Mouse (Mus musculus) liver, adult 2 months (tissue): ENCODE measurements at regions not wholly inside any gene's neighbourhood (a gene's known extent, or its start where the extent isn't known, plus 50 kb on each side); places are given as distances from the start of the nearest gene placed in this dataset.

Source experiments
- DNase-seq: peaks from one replicate; pipeline ENCODE4 v3.0.0-alpha.2; 2011; ENCODE audit warnings: low read depth, low spot score; ENCODE audit errors: extremely low read depth
- H3K27ac ChIP-seq: fragments of 200-500 bp; replicated peaks from 2 replicates; pipeline ENCODE4 v1.5.1; 2012; ENCODE audit warnings: low read depth, mild to moderate bottlenecking, control low read depth, inconsistent platforms, low read length; ENCODE audit not compliant: insufficient read depth
- H3K27me3 ChIP-seq: fragments of 200-500 bp; 2 replicates; pipeline ENCODE4 v1.6.1; 2012; ENCODE audit warnings: mild to moderate bottlenecking, moderate library complexity, low read length, inconsistent platforms; ENCODE audit not compliant: control insufficient read depth, insufficient read depth
- H3K36me3 ChIP-seq: fragments of 200-500 bp; 2 replicates; pipeline ENCODE4 v1.6.1; 2012; ENCODE audit warnings: low read length, inconsistent platforms; ENCODE audit not compliant: control insufficient read depth, insufficient read depth
- H3K4me1 ChIP-seq: fragments of 200-500 bp; 2 replicates; pipeline ENCODE4 v1.6.1; 2011; ENCODE audit warnings: low read length; ENCODE audit not compliant: control insufficient read depth, insufficient read depth
- H3K4me3 ChIP-seq: fragments of 200-500 bp; 2 replicates; pipeline ENCODE4 v1.5.1; 2011; ENCODE audit warnings: low read depth, mild to moderate bottlenecking, control low read depth, low read length, moderate library complexity; ENCODE audit not compliant: insufficient read depth
- H3K79me2 ChIP-seq: fragments of 200-500 bp; 2 replicates; pipeline ENCODE4 v1.6.1; 2012; ENCODE audit warnings: inconsistent platforms, mild to moderate bottlenecking, low read length, moderate library complexity; ENCODE audit not compliant: control insufficient read depth, insufficient read depth
- H3K9ac ChIP-seq: fragments of 200-500 bp; 2 replicates; pipeline ENCODE4 v1.6.1; 2012; ENCODE audit warnings: low read depth, mild to moderate bottlenecking, control low read depth, inconsistent platforms, low read length
- CTCF ChIP-seq: fragments of 200-500 bp; IDR thresholded peaks from 2 replicates; pipeline ENCODE4 v1.5.1; 2011; ENCODE audit warnings: low read depth, low read length, control low read depth
- POLR2A ChIP-seq: fragments of 200-500 bp; IDR thresholded peaks from 2 replicates; pipeline ENCODE4 v1.6.1; 2011; ENCODE audit warnings: low read length, control low read depth; ENCODE audit not compliant: insufficient read depth; ENCODE audit errors: extremely low read depth
- WGBS: fragments of 180-500 bp; shearing (Covaris S2); methylation state at CpG from one replicate; pipeline ENCODE4 v1.1.7; 2018; 5-methylcytosine and 5-hydroxymethylcytosine counted together

DNA sequence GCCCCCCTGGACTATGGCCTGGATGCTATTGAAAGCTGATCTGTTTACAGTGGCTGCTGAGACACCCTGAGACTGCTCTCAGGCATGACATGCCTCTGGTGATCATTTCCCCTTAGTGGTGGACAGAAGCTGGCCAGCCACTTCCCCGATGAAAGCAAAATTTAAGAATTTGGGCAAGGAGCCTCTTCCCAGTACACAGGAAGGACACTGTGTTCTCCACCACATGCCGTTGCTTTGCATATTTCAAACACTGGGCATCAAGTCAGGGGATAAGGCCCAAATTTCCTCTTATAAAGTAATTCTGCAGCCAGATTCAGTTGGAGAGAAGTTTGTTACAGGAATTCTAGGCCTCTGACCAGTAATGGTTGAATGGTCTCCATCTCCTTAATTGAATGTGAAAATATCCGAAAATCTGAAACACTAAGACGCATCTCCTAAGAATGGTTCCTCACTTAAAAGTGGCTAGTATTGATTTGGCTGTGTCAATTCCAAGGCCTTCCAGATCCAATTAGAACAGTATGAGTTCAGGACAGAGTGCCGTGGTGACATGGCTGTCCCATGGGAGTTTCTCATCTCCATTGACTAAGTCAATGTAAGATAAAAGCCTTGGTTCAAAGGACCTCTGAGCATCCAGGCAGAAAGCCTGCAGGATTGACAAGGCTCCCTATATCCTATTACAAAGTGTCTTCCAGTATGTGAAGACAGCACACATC lies 638.5 kb upstream of the Arid1b start:
- H3K79me2 ChIP-seq = no peaks in the 10 kb centered on the region
- H3K4me3 ChIP-seq = no peak overlapping the region
- peak; percentile 3 for DNase-seq
- no peaks in the 10 kb centered on the region for H3K27me3 ChIP-seq
- WGBS = 82% methylated on average over 5 of the region's 5 CpGs
- no peaks in the 10 kb centered on the region for H3K36me3 ChIP-seq
- H3K27ac ChIP-seq = no peak overlapping the region
- H3K4me1 ChIP-seq = no peaks in the 10 kb centered on the region
- TF ChIP-seq POLR2A = no peak
- TF ChIP-seq CTCF = no peak
- no peak overlapping the region for H3K9ac ChIP-seq

DNA sequence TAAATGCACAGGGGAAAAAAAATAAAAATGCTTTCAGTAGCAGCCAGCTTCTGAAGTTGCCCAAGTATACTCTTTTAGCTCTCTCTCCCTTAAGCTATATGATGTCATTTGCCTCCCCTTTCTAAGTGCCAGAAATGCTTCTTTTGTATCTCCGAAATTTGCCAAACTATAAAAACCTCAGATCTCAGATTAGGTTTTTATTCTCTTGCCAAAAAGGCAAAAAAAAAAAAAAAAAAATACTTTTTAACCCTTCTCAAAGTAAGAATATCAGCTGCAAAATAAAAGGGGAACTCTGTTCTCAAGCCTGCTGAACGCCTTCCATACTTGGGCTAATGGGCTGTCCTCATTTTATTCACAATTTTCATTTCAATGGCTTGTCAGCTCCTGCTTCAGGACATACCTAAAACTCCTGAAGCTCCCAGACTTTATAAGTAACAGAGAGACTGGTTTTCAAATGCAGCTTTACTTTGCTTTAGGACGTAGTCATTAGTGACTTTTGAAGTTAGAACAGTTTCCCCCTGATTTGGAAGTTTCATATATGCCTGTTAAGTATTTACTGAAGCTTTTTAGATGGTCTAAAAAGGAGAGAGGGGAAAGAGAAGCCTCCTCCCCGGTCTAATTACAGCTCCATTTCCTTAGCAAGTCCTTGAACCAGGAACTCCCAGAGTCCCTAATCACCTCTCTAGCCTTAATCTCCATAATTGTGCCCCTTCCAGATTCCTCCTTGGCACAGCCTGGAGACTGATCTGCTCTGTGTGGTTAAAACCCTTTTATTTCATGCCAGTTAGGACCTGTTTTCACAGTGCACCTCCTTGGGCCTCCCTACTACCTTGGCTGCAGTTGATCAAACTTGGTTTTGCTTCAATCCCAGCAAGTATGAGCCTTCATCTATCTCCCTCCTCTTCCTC lies 633.5 kb upstream of the Arid1b start:
- Histone ChIP-seq H3K36me3 (no peaks in the 10 kb centered on the region), H3K27me3 (no peaks in the 10 kb centered on the region), H3K9ac (no peak overlapping the region), H3K79me2 (no peaks in the 10 kb centered on the region), H3K27ac (no peak overlapping the region), H3K4me1 (no peaks in the 10 kb centered on the region), H3K4me3 (no peak overlapping the region)
- DNase-seq = no peak
- WGBS = 69% methylated on average over 4 of the region's 4 CpGs
- TF ChIP-seq CTCF (no peak), POLR2A (no peak)

DNA sequence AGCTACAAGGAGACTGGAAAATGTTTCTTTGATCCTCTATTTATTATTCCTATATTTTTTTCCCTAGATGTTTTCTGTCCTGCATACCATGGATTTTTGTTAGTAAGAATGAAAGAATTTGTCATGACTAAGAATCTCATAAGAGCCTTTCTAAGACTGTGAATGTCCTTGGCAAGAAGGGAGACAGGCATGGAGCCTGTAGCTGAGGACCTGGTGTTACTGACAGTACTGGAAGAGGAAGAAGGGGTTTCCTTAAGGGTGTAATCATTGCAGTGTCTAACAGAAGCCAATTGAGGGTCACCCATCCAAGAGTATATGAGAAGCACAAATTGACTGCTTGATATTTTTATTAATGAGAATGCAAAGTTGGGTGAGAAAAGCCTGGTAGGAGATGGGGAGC lies 628.3 kb upstream of the Arid1b start:
- Histone ChIP-seq H3K4me1 (no peaks in the 10 kb centered on the region), H3K9ac (no peak overlapping the region), H3K79me2 (no peaks in the 10 kb centered on the region), H3K27me3 (no peaks in the 10 kb centered on the region), H3K27ac (no peak overlapping the region), H3K4me3 (no peak overlapping the region), H3K36me3 (no peaks in the 10 kb centered on the region)
- TF ChIP-seq CTCF (no peak), POLR2A (no peak)
- no peak for DNase-seq

DNA sequence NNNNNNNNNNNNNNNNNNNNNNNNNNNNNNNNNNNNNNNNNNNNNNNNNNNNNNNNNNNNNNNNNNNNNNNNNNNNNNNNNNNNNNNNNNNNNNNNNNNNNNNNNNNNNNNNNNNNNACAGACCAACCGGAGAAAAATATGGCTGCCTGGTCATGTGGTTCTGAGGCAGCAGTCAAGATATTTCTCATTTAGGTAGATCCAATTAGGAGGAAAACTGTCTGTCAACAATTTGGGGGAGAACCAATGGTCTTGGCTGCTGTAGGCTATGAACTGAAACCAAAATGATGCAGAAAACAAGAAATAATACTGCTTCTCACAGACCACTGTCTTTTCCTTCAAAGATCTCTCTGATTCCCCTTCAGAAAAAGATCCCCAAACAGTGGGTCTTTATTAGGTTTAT lies 613.7 kb upstream of the Arid1b start:
- Histone ChIP-seq H3K36me3 (no peaks in the 10 kb centered on the region), H3K9ac (no peak overlapping the region), H3K4me1 (no peaks in the 10 kb centered on the region), H3K79me2 (no peaks in the 10 kb centered on the region), H3K4me3 (no peak overlapping the region), H3K27ac (no peak overlapping the region), H3K27me3 (no peaks in the 10 kb centered on the region)
- TF ChIP-seq POLR2A (no peak), CTCF (no peak)
- DNase-seq = no peak
- 100% methylated on average over 1 of the region's 1 CpGs for WGBS

DNA sequence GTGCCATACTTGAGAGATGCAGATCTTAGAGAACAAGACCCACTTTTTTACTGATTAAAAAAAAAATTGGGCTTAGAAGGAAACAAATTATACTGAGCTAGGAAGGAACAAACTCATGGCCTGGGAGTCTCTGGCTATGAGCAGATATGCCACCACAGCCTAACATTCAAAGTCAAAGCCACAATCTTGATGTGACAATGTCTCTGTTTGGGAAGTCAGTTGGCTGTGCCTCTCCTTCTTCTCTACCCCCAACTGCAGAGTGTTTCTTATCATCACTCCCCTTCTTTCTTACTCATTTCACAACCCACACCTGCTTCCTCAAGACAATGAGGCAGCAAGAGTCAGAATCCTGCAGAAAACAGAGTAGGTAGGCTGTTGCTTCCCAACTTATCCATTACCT lies 613.3 kb upstream of the Arid1b start:
- no peaks in the 10 kb centered on the region for H3K4me1 ChIP-seq
- DNase-seq = no peak
- no peaks in the 10 kb centered on the region for H3K27me3 ChIP-seq
- H3K9ac ChIP-seq = no peak overlapping the region
- H3K79me2 ChIP-seq = no peaks in the 10 kb centered on the region
- TF ChIP-seq POLR2A (no peak), CTCF (no peak)
- no peaks in the 10 kb centered on the region for H3K36me3 ChIP-seq
- H3K4me3 ChIP-seq = no peak overlapping the region
- no peak overlapping the region for H3K27ac ChIP-seq

DNA sequence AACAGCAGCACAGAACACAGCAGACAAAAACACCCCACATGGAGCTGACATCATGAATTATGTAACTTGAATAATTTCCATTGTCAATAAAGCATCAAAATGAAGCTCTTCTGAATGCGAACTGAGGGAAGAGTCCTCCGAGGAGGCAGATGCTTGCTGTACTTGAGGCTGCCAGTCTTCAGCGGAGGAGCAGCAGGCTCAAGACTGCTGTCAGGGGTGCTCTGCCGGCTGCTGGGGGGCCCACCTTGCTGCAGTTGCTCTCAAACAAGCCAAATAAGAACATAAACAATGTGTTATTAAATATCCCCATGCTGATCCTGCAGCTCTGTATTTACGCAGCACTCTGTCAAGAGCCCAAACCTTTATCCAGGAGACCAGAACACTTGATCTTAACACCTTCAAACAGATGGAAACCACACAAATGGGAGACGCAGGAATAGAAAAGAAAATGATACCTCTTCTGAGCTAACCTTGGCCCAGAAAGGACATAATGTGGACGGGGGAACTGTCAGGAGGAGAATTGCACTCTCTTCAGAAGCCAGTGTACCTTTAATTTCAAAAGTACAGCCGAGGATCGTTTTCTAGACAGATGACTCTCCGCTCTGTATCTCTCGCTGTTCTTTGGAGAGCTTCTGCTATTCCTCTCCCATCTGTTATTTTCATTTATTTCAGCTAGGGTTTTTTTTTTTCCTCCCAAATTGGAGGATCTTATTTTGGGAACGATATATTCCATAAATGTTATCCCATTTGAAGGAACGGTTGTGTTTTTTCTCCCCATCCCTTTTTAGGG lies 612.0 kb upstream of the Arid1b start:
- Histone ChIP-seq H3K4me1 (no peaks in the 10 kb centered on the region), H3K79me2 (no peaks in the 10 kb centered on the region), H3K27me3 (no peaks in the 10 kb centered on the region), H3K36me3 (no peaks in the 10 kb centered on the region), H3K9ac (no peak overlapping the region), H3K27ac (no peak overlapping the region), H3K4me3 (no peak overlapping the region)
- 83% methylated on average over 13 of the region's 13 CpGs for WGBS
- DNase-seq = no peak
- TF ChIP-seq CTCF (no peak), POLR2A (no peak)
